Mouse (Mus musculus): ENCODE data around the gene Cpne9. TPM values are rescaled to one million over a fixed set of nuclear protein-coding genes. Genes with fewer than 3 reads are reported as not detected.

The Cpne9 gene
- polyA plus RNA-seq, 1 experiment from 2014 or later: 2.6 TPM

DNA sequence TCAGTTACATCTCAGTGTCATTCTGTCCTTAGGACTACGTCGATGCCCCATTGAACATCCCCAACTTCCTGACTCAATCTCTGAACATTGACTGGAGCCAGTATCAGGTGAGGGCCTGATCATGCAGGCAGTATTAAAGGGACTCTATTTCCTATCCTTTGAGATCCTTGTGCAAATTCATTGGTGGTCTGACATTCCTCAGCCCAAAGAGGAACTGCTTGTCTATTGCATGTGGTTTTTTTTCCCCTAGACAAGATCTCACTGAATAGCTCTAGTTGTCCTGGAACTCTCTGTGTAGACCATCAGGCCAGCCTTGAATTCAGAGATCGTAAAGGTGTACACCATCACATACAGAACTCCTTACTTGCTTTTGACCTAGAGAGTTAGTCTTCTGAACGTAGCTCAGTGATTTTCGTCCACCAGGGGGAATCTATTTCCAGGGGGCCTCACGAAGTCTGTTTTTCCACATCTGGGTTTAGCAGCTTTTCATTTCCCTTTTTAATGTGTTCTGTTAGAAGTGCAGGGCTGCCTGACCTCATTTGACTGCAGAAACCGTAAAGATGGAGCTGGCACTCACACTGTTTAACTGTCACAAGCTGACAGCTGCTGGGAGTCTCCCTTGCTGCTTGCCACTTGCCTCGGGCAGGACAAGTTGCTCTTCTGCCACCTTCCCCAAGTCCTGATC lies 20.8 kb upstream of the Cpne9 start:
- H3K9me3 ChIP-seq (ENCODE audit: control insufficient read depth, low read length): no peaks in the 10 kb centered on the region
- peaks cover 50% of the 10 kb centered on the region for H3K36me3 ChIP-seq (ENCODE audit: control insufficient read depth, insufficient read depth, low read length)
- WGBS: 87% methylated on average over 8 of the region's 8 CpGs
- no peak overlapping the region for H3K4me2 ChIP-seq (ENCODE audit: low read depth, low read length)
- no peaks in the 10 kb centered on the region for H3K27me3 ChIP-seq (ENCODE audit: control insufficient read depth, insufficient read depth, low read length)
- H3K4me1 ChIP-seq (ENCODE audit: control insufficient read depth, insufficient read depth, low read length): no peaks in the 10 kb centered on the region
- H3K4me3 ChIP-seq (ENCODE audit: low read depth, low read length): no peak overlapping the region
- ATAC-seq (ENCODE audit: low read depth): no peak
- H3K27ac ChIP-seq (ENCODE audit: low read depth, low read length): no peak overlapping the region
- no peak overlapping the region for H3K9ac ChIP-seq (replicated peaks; ENCODE audit: low read depth, low read length)

- Histone ChIP-seq H3K4me2 (ENCODE audit: low read depth, low read length) (no peak overlapping the region), H3K9me3 (ENCODE audit: control insufficient read depth, low read length) (no peaks in the 10 kb centered on the region), H3K27me3 (ENCODE audit: control insufficient read depth, insufficient read depth, low read length) (no peaks in the 10 kb centered on the region), H3K4me1 (ENCODE audit: control insufficient read depth, insufficient read depth, low read length) (no peaks in the 10 kb centered on the region), H3K4me3 (ENCODE audit: low read depth, low read length) (no peak overlapping the region), H3K27ac (ENCODE audit: low read depth, low read length) (no peak overlapping the region), H3K9ac (replicated peaks; ENCODE audit: low read depth, low read length) (no peak overlapping the region), H3K36me3 (ENCODE audit: control insufficient read depth, insufficient read depth, low read length) (peaks cover 53% of the 10 kb centered on the region)
- WGBS: 78% methylated on average over 6 of the region's 6 CpGs
- ATAC-seq (ENCODE audit: low read depth): no peak
Measured at GRCm38 (mm10) chr6:113263531-113263930, 18.6 kb upstream of the Cpne9 start.

DNA sequence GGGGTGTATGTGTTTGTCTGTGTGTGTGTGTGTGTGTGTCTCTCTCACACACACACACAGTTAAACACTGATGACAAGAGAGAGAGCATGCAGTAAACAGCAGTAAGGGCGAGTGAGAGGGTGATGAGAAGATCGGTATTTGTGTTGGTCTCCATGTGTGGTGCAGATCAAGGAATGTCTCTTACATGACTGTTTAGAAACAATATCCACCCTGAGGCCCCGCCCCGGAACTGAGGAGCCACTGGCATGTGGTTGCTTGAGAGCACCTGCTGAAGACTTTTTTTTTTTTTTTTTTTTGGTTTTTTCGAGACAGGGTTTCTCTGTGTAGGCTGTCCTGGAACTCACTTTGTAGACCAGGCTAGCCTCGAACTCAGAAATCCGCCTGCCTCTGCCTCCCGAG lies 17.7 kb upstream of the Cpne9 start:
- Histone ChIP-seq H3K4me2 (ENCODE audit: low read depth, low read length) (no peak overlapping the region), H3K36me3 (ENCODE audit: control insufficient read depth, insufficient read depth, low read length) (peaks cover 52% of the 10 kb centered on the region), H3K27me3 (ENCODE audit: control insufficient read depth, insufficient read depth, low read length) (no peaks in the 10 kb centered on the region), H3K27ac (ENCODE audit: low read depth, low read length) (no peak overlapping the region), H3K9me3 (ENCODE audit: control insufficient read depth, low read length) (no peaks in the 10 kb centered on the region), H3K4me3 (ENCODE audit: low read depth, low read length) (no peak overlapping the region), H3K9ac (replicated peaks; ENCODE audit: low read depth, low read length) (no peak overlapping the region), H3K4me1 (ENCODE audit: control insufficient read depth, insufficient read depth, low read length) (no peaks in the 10 kb centered on the region)
- no peak for ATAC-seq (ENCODE audit: low read depth)
- 87% methylated on average over 8 of the region's 8 CpGs for WGBS

DNA sequence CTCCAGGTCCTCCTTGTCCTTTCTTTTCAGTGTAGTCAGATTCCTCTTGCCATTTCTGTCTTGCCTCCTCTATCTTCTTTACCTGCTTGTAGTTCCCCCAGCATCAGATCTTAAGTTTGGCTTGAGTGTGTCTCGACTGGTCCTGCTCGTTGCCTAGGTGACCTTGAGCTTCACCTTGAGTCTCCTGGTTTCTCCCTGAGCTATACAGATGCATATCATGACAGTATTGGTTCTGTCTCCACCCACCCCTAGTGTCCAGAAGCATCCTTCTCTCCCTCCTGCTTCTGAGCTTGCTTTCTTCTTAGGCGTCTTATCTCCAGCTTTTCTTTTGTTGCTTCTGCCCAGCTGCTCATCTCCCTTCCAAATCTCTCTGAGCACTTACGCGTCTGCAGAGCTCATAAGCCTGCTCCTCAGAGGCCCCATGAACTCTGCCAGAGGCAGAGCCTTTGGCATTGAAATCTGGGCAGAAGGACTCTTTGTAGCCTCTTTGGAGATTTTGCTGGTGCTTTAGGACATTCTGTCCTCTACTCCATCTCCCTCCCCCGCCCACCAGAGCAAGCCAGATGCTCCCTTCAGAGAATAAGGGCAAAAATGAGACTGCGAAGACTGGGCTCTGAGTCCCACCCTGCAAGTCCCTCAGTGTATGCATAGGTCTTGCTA lies 15.0 kb upstream of the Cpne9 start:
- Histone ChIP-seq H3K4me2 (ENCODE audit: low read depth, low read length) (no peak overlapping the region), H3K9ac (replicated peaks; ENCODE audit: low read depth, low read length) (no peak overlapping the region), H3K27ac (ENCODE audit: low read depth, low read length) (no peak overlapping the region), H3K36me3 (ENCODE audit: control insufficient read depth, insufficient read depth, low read length) (peaks cover 55% of the 10 kb centered on the region), H3K4me1 (ENCODE audit: control insufficient read depth, insufficient read depth, low read length) (no peaks in the 10 kb centered on the region), H3K9me3 (ENCODE audit: control insufficient read depth, low read length) (no peaks in the 10 kb centered on the region), H3K4me3 (ENCODE audit: low read depth, low read length) (no peak overlapping the region), H3K27me3 (ENCODE audit: control insufficient read depth, insufficient read depth, low read length) (no peaks in the 10 kb centered on the region)
- no peak for ATAC-seq (ENCODE audit: low read depth)
- WGBS: 93% methylated on average over 7 of the region's 7 CpGs

DNA sequence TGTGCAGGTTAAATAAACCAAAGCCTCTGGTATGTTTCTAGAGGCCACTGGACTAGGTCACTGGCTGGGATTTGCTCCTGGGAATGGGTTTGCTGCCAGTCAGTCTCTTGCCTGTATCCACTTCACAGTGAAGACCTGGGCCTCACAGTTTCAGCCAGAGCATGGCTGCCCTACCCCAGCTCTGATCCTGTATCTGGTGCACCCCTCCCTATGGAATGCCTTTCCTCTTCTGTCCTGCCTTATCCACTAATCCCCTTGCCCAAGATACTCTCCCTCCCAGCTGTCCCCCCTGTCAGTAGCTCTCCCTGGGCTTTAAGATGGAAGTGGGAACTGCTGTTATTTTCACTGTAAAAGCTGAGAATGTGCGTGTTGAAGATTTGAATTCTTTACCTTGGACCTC lies 14.1 kb upstream of the Cpne9 start:
- Histone ChIP-seq H3K4me3 (ENCODE audit: low read depth, low read length) (no peak overlapping the region), H3K4me1 (ENCODE audit: control insufficient read depth, insufficient read depth, low read length) (no peaks in the 10 kb centered on the region), H3K27me3 (ENCODE audit: control insufficient read depth, insufficient read depth, low read length) (no peaks in the 10 kb centered on the region), H3K4me2 (ENCODE audit: low read depth, low read length) (no peak overlapping the region), H3K9me3 (ENCODE audit: control insufficient read depth, low read length) (no peaks in the 10 kb centered on the region), H3K9ac (replicated peaks; ENCODE audit: low read depth, low read length) (no peak overlapping the region), H3K27ac (ENCODE audit: low read depth, low read length) (no peak overlapping the region), H3K36me3 (ENCODE audit: control insufficient read depth, insufficient read depth, low read length) (peaks cover 60% of the 10 kb centered on the region)
- ATAC-seq (ENCODE audit: low read depth): no peak
- 90% methylated on average over 1 of the region's 1 CpGs for WGBS

DNA sequence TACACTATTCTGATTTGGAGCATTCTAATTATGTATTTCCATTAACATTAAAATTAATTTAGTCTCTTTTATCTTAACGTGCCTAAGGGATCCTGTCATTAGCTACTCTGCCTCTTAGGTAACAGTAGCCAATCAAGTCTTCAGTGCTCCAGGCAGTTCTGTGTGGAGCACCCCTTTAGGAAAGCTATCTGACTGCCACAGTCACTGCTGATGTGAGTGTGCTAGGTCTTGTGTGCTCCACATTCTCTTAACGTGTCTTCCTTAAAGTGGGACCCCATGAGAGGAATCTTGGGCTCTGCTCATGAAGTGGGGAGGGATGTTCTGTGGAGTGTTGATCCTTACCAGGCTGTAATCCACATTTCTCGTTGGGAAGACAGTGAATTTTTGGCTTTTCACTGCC lies 9.7 kb upstream of the Cpne9 start:
- H3K9ac ChIP-seq (replicated peaks; ENCODE audit: low read depth, low read length): no peak overlapping the region
- no peak overlapping the region for H3K4me3 ChIP-seq (ENCODE audit: low read depth, low read length)
- no peaks in the 10 kb centered on the region for H3K27me3 ChIP-seq (ENCODE audit: control insufficient read depth, insufficient read depth, low read length)
- no peak overlapping the region for H3K27ac ChIP-seq (ENCODE audit: low read depth, low read length)
- no peaks in the 10 kb centered on the region for H3K9me3 ChIP-seq (ENCODE audit: control insufficient read depth, low read length)
- no peaks in the 10 kb centered on the region for H3K4me1 ChIP-seq (ENCODE audit: control insufficient read depth, insufficient read depth, low read length)
- H3K4me2 ChIP-seq (ENCODE audit: low read depth, low read length): no peak overlapping the region
- 88% methylated on average over 3 of the region's 3 CpGs for WGBS
- peaks cover 57% of the 10 kb centered on the region for H3K36me3 ChIP-seq (ENCODE audit: control insufficient read depth, insufficient read depth, low read length)
- no peak for ATAC-seq (ENCODE audit: low read depth)

GRCm38 (mm10) chr6:113276846-113277245 lies 5.3 kb upstream of the Cpne9 start:
- H3K9me3 ChIP-seq (ENCODE audit: control insufficient read depth, low read length): no peaks in the 10 kb centered on the region
- 0 out of 2 replicates have a peak, but pooled peaks cover 4% of the 10 kb centered on the region for H3K27me3 ChIP-seq (ENCODE audit: control insufficient read depth, insufficient read depth, low read length)
- H3K4me2 ChIP-seq (ENCODE audit: low read depth, low read length): no peak overlapping the region
- no peak overlapping the region for H3K27ac ChIP-seq (ENCODE audit: low read depth, low read length)
- no peak overlapping the region for H3K9ac ChIP-seq (replicated peaks; ENCODE audit: low read depth, low read length)
- ATAC-seq (ENCODE audit: low read depth): no peak
- H3K36me3 ChIP-seq (ENCODE audit: control insufficient read depth, insufficient read depth, low read length): peaks cover 23% of the 10 kb centered on the region
- no peaks in the 10 kb centered on the region for H3K4me1 ChIP-seq (ENCODE audit: control insufficient read depth, insufficient read depth, low read length)
- 86% methylated on average over 4 of the region's 4 CpGs for WGBS
- H3K4me3 ChIP-seq (ENCODE audit: low read depth, low read length): no peak overlapping the region

DNA sequence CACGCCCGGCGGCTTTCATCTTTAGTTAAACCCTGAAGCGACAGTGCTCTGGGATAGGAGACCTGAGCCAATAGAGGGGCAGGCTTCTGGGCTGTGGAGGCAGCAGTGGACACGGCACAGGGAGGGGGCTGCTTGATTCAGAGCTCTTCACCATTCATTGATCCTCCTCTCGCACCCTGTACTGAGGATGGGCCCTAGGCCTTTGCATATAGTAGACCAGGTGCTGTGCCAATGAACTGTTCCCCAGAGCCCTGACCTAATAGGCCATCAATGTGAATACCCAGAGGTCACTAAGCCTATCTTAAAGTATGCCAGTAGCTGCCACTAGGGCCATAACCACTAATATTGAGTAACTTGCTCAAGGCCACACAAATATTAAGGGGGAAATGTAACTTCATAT lies 431 bp upstream of the Cpne9 start:
- Histone ChIP-seq H3K36me3 (ENCODE audit: control insufficient read depth, insufficient read depth, low read length) (peaks cover 1% of the 10 kb centered on the region; the same call in 1 of the 2 replicates), H3K4me3 (ENCODE audit: low read depth, low read length) (no peak overlapping the region), H3K27ac (ENCODE audit: low read depth, low read length) (no peak overlapping the region), H3K9me3 (ENCODE audit: control insufficient read depth, low read length) (no peaks in the 10 kb centered on the region), H3K4me1 (ENCODE audit: control insufficient read depth, insufficient read depth, low read length) (peaks cover 8% of the 10 kb centered on the region; the same call in 1 of the 2 replicates), H3K27me3 (ENCODE audit: control insufficient read depth, insufficient read depth, low read length) (peaks cover 23% of the 10 kb centered on the region), H3K4me2 (ENCODE audit: low read depth, low read length) (no peak overlapping the region), H3K9ac (replicated peaks; ENCODE audit: low read depth, low read length) (no peak overlapping the region)
- WGBS: 66% methylated on average over 6 of the region's 6 CpGs
- ATAC-seq (ENCODE audit: low read depth): no peak; the same call in 1 of the 2 replicates

DNA sequence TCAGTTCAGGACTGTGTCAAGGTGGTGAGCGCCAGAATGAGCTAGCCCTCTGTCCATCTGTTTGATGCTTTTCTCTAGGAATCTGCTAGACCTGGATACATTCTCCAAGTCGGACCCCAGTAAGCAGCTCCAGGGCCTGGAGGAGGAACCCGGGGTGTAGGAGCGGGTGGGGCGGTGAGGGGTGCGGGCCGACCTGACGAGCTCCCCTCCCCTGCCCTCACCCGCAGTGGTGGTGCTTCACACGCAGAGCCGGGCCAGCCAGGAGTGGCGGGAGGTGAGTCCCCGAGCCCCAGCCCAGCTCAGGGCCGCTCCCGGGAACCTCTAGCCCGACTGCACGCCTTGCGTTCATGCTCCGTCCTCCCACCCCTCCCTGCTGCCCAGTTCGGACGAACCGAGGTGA lies 862 bp downstream of the Cpne9 start:
- ATAC-seq (ENCODE audit: low read depth): peak; percentile 21
- Histone ChIP-seq H3K4me2 (ENCODE audit: low read depth, low read length) (0 out of 2 replicates have a peak overlapping the region, but pooled peaks have one; percentile 18), H3K9me3 (ENCODE audit: control insufficient read depth, low read length) (no peaks in the 10 kb centered on the region), H3K36me3 (ENCODE audit: control insufficient read depth, insufficient read depth, low read length) (no peaks in the 10 kb centered on the region; the same call in 1 of the 2 replicates), H3K27me3 (ENCODE audit: control insufficient read depth, insufficient read depth, low read length) (peaks cover 23% of the 10 kb centered on the region), H3K9ac (replicated peaks; ENCODE audit: low read depth, low read length) (no peak overlapping the region), H3K4me3 (ENCODE audit: low read depth, low read length) (peak overlapping the region; percentile 10; the same call in 1 of the 2 replicates), H3K4me1 (ENCODE audit: control insufficient read depth, insufficient read depth, low read length) (peaks cover 8% of the 10 kb centered on the region; the same call in 1 of the 2 replicates), H3K27ac (ENCODE audit: low read depth, low read length) (no peak overlapping the region)
- under 1% methylated on average over 22 of the region's 22 CpGs for WGBS
